Mouse (Mus musculus) cerebellum, adult 2 months (tissue): ENCODE measurements at regions not wholly inside any gene's neighbourhood (a gene's known extent, or its start where the extent isn't known, plus 50 kb on each side); places are given as distances from the start of the nearest gene placed in this dataset.

Source experiments
- DNase-seq, 2 experiments: peaks; one replicate each; pipeline ENCODE4 v3.0.0; 2021
- H3K27ac ChIP-seq: fragments of 200-500 bp; 2 replicates; pipeline ENCODE4 v1.5.1; 2012; ENCODE audit warnings: low read length, control low read depth, inconsistent platforms; ENCODE audit not compliant: insufficient read depth
- H3K27me3 ChIP-seq: fragments of 200-500 bp; 2 replicates; pipeline ENCODE4 v1.6.1; 2012; ENCODE audit warnings: inconsistent platforms, mild to moderate bottlenecking, low read length, moderate library complexity; ENCODE audit not compliant: control insufficient read depth, insufficient read depth
- H3K4me1 ChIP-seq: fragments of 200-500 bp; 2 replicates; pipeline ENCODE4 v1.6.1; 2011; ENCODE audit warnings: low read length; ENCODE audit not compliant: control insufficient read depth, insufficient read depth
- H3K4me3 ChIP-seq: fragments of 200-500 bp; replicated peaks from 2 replicates; pipeline ENCODE3; 2011; ENCODE audit warnings: mild to moderate bottlenecking, low read depth, low read length, control low read depth; ENCODE audit not compliant: insufficient read depth
- CTCF ChIP-seq: fragments of 200-500 bp; IDR thresholded peaks from 2 replicates; pipeline ENCODE4 v1.5.1; 2011; ENCODE audit warnings: low read depth, mild to moderate bottlenecking, control low read depth, low read length, moderate library complexity, borderline replicate concordance; ENCODE audit not compliant: insufficient read depth
- POLR2A ChIP-seq: fragments of 200-500 bp; IDR thresholded peaks from 2 replicates; pipeline ENCODE4 v1.6.1; 2011; ENCODE audit warnings: low read length, control low read depth, borderline replicate concordance; ENCODE audit not compliant: insufficient read depth
- WGBS: fragments of 180-500 bp; shearing (Covaris S2); methylation state at CpG from one replicate; pipeline ENCODE4 v1.1.7; 2018; 5-methylcytosine and 5-hydroxymethylcytosine counted together

- whole genome bisulfite sequencing: 76% methylated on average over 5 of the region's 5 CpGs
These were observed 50.7 kb upstream of the Tlk1 start for GRCm38 (mm10) chr2:70876251-70876650.

More at GRCm38 (mm10) chr2:70876251-70876650, 50.7 kb upstream of the Tlk1 start:
- no peak overlapping the region for H3K4me3 ChIP-seq
- no peak overlapping the region for H3K27ac ChIP-seq
- no peak for TF ChIP-seq CTCF
- no peak for TF ChIP-seq POLR2A
- H3K4me1 ChIP-seq: no peaks in the 10 kb centered on the region
- DNase-seq: no peak
- no peaks in the 10 kb centered on the region for H3K27me3 ChIP-seq
